Mouse (Mus musculus) megakaryocyte progenitor cell, adult 5-6 weeks (primary cell): ENCODE data around the gene Mtg1. TPM values are rescaled to one million over a fixed set of nuclear protein-coding genes. Genes with fewer than 3 reads are reported as not detected.
A peak's percentile ranks its signal among the peaks of the same experiment; 100 is the strongest.

ENCODE experiments used
- ATAC-seq: replicated peaks from 2 replicates; pipeline ENCODE4 v1.8.0; 2016; ENCODE audit warnings: mild to moderate bottlenecking, moderate TSS enrichment, inconsistent platforms; ENCODE audit not compliant: poor library complexity
- total RNA-seq, 2 experiments: library from RNA; stranded (forward) in 1 of 2; stranded (reverse) in 1 of 2; fragments of 157-497, 149-512 nt in 1 of 2; fragments of 200-1000 nt in 1 of 2; gene quantifications; 2 replicates each; pipeline versions ENCODE4 v1.2.3 to v1.2.4; 2015 to 2017

Gene Mtg1
- total RNA-seq, 2 experiments from 2014 or later: 11.4 to 29.2 TPM

- ATAC-seq: no peak
Measured at GRCm38 (mm10) chr7:140126934-140127333, 10.4 kb upstream of the Mtg1 start.

GRCm38 (mm10) chr7:140127911-140128310, 9.5 kb upstream of the Mtg1 start:
- 0 out of 2 replicates have a peak, but pooled peaks have one; percentile 2 for ATAC-seq

- peak; percentile 54 for ATAC-seq
Measured at GRCm38 (mm10) chr7:140132184-140132583, 5.2 kb upstream of the Mtg1 start.

- ATAC-seq: peak; percentile 38
Measured at GRCm38 (mm10) chr7:140134033-140134432, 3.3 kb upstream of the Mtg1 start.

GRCm38 (mm10) chr7:140135106-140135770, 2.1 kb upstream of the Mtg1 start:
- peak; percentile 7; the same call in 1 of the 2 replicates for ATAC-seq

- ATAC-seq: no peak
Measured at GRCm38 (mm10) chr7:140138021-140138310, 602 bp downstream of the Mtg1 start.

GRCm38 (mm10) chr7:140141350-140141749, 4.0 kb downstream of the Mtg1 start:
- ATAC-seq: peak; percentile 67

- no peak for ATAC-seq
Measured at GRCm38 (mm10) chr7:140144550-140144949, 7.2 kb downstream of the Mtg1 start.

- ATAC-seq: peak; percentile 39; the same call in 1 of the 2 replicates
Measured at GRCm38 (mm10) chr7:140153383-140153782, 16.0 kb downstream of the Mtg1 start.

GRCm38 (mm10) chr7:140153829-140154217, 16.5 kb downstream of the Mtg1 start:
- ATAC-seq: no peak

- no peak for ATAC-seq
Measured at GRCm38 (mm10) chr7:140154218-140154927, 17.0 kb downstream of the Mtg1 start, which contains the start of gene Sprn. TSS of gene Sprn (minus strand) at chr7:140154877.

GRCm38 (mm10) chr7:140160363-140160762, 23.0 kb downstream of the Mtg1 start:
- no peak for ATAC-seq

- no peak for ATAC-seq
Measured at GRCm38 (mm10) chr7:140164664-140165063, 27.3 kb downstream of the Mtg1 start, which contains the start of gene Olfr522. TSS of gene Olfr522 (minus strand) at chr7:140164764.

GRCm38 (mm10) chr7:140167950-140168349, 30.6 kb downstream of the Mtg1 start:
- no peak for ATAC-seq

GRCm38 (mm10) chr7:140169386-140169785, 32.0 kb downstream of the Mtg1 start:
- no peak for ATAC-seq

GRCm38 (mm10) chr7:140170863-140171262, 33.5 kb downstream of the Mtg1 start:
- ATAC-seq: no peak

- ATAC-seq: no peak
Measured at GRCm38 (mm10) chr7:140172936-140173335, 35.6 kb downstream of the Mtg1 start, which contains the start of gene Olfr523. TSS of gene Olfr523 (plus strand) at chr7:140173217.

- ATAC-seq: no peak
Measured at GRCm38 (mm10) chr7:140179176-140179575, 41.8 kb downstream of the Mtg1 start.

- ATAC-seq: no peak
Measured at GRCm38 (mm10) chr7:140180692-140181091, 43.3 kb downstream of the Mtg1 start.

GRCm38 (mm10) chr7:140184206-140184605, 46.8 kb downstream of the Mtg1 start:
- no peak for ATAC-seq

GRCm38 (mm10) chr7:140186646-140187620, 49.6 kb downstream of the Mtg1 start:
- peak; percentile 80 for ATAC-seq
